29 mouse cellular contexts compared by ENCODE assay signal in genomic region chr19:43924361-43924760, GRCm38 (mm10). TPM values are rescaled to one million over a fixed set of nuclear protein-coding genes. Genes with fewer than 3 reads are reported as not detected.
A peak's percentile ranks its signal among the peaks of the same experiment; 100 is the strongest.
DNase-seq lines count a peak whose midpoint lies in the region; ATAC-seq and TF ChIP-seq lines count a peak whose summit lies in the region.
"Had no signal": no experiment of that assay in that cellular context is flagged by ENCODE, and none has a peak within 500 bp of the region (broad histone marks: within the 10 kb centered on the region; RNA-seq: fewer than 3 reads in every experiment).

No protein-coding gene starts in this region.

- no peak for TF ChIP-seq POLR2A in heart, adult 2 months (IDR thresholded peaks at IDR 0.05; ENCODE audit: insufficient read depth, low read depth, low read length)

- peaks cover 8% of the 10 kb centered on the region for H3K4me1 ChIP-seq in heart, adult 2 months (ENCODE audit: control insufficient read depth, insufficient read depth, low read length)

- peak; percentile 51 for DNase-seq in adrenal gland, postnatal 14 days
- DNase-seq in adrenal gland, postnatal 36 days = no peak
- peak; percentile 52 for DNase-seq in retina, postnatal 1 day
- DNase-seq in retina, embryonic 14.5 days (ENCODE audit: low spot score) = no peak
- no peak for DNase-seq in heart, adult 11 months
- DNase-seq in urinary bladder, postnatal 4 days (ENCODE audit: low spot score in 2 of 2) = no peak
- DNase-seq in heart, adult 2 months = no peak
- DNase-seq: adrenal gland, adult 8-10 months; cerebellum, adult 11 months; cerebellum, adult 9-10 months; cerebellum, postnatal 36 days; embryo, embryonic 11 days; gastrocnemius, postnatal 14 days; heart, postnatal 10 days; kidney, adult 18-20 months; kidney, postnatal 36 days; layer of hippocampus, postnatal 36 days; lung, adult 18-20 months; lung, postnatal 4 days; midbrain, embryonic 14.5 days; thymus, postnatal 14 days had no signal

- H3K27me3 ChIP-seq in heart, adult 2 months (ENCODE audit: control insufficient read depth, insufficient read depth, low read length) = no peaks in the 10 kb centered on the region
- H3K27me3 ChIP-seq: heart, embryonic 13.5 days; hindbrain, embryonic 15.5 days had no signal

- TF ChIP-seq CTCF in heart, adult 2 months (IDR thresholded peaks at IDR 0.05) = no peak

- WGBS in heart, adult 2 months = 68% methylated on average over 8 of the region's 8 CpGs

- no peak overlapping the region for H3K4me3 ChIP-seq in heart, adult 2 months
- H3K4me3 ChIP-seq: embryonic facial prominence, embryonic 12.5 days; heart, embryonic 13.5 days; hindbrain, embryonic 10.5 days; hindbrain, embryonic 15.5 days had no signal

- H3K79me2 ChIP-seq in heart, adult 2 months (replicated peaks; ENCODE audit: control insufficient read depth, insufficient read depth, low read length) = peaks cover 1% of the 10 kb centered on the region

- peak; percentile 46; the same call in 1 of the 2 replicates for ATAC-seq in granulocyte monocyte progenitor cell, adult 5-6 weeks (replicated peaks; ENCODE audit: poor library complexity, severe bottlenecking)
- ATAC-seq: forebrain, embryonic 14.5 days; inflammation-experienced regulatory T-cells, adult 6 months; lung, postnatal 0 days had no signal

- no peak overlapping the region for H3K9ac ChIP-seq in heart, adult 2 months (ENCODE audit: low read depth, low read length)
- H3K9ac ChIP-seq: embryonic facial prominence, embryonic 12.5 days; heart, embryonic 13.5 days; hindbrain, embryonic 15.5 days had no signal

- no peak for TF ChIP-seq EP300 in heart, adult 2 months (IDR thresholded peaks at IDR 0.05; ENCODE audit: insufficient read depth, low read depth, low read length)

- intact Hi-C loops in heart, adult 2 months (cut with DNase I) = no loop called here

- H3K27ac ChIP-seq in heart, adult 2 months = no peak overlapping the region
- H3K27ac ChIP-seq: embryonic facial prominence, embryonic 12.5 days; heart, embryonic 13.5 days; hindbrain, embryonic 10.5 days; hindbrain, embryonic 15.5 days had no signal

- no peaks in the 10 kb centered on the region; the same call in 1 of the 2 replicates for H3K36me3 ChIP-seq in heart, adult 2 months (ENCODE audit: control insufficient read depth, insufficient read depth, low read length)
- H3K36me3 ChIP-seq: embryonic facial prominence, embryonic 12.5 days; hindbrain, embryonic 15.5 days had no signal

RNA-seq across cellular contexts. Expression of gene Dnmbp, which starts 15.6 kb away (rescaled TPM):
- 14.0 and 15.8 TPM in 2 replicates for total RNA-seq in adrenal gland, postnatal 14 days (2021)
- 10 to 100 TPM; 12.6 to 13.3 TPM for total RNA-seq in adrenal gland, postnatal 36 days (2021)
- total RNA-seq in granulocyte monocyte progenitor cell, adult 5-6 weeks (2014; fragmentation: Nextera tagmentation) = 10.5 and 11.9 TPM in 2 replicates
- 7.4 and 8.3 TPM in 2 replicates for total RNA-seq in granulocyte monocyte progenitor cell, adult 5-6 weeks (2017)
- total RNA-seq in heart, adult 2 months (2021) = 1 to 10 TPM; 8.1 to 9.8 TPM
- polyA plus RNA-seq in heart, adult 2 months (2012; rRNA removed) = 7.1 and 9.6 TPM in 2 replicates

Comparison
In these comparisons a context has a peak if more than half of its experiments do, and no peak if none do; other contexts are left out.
1. DNase-seq: peak in adrenal gland, postnatal 14 days (single experiment) and retina, postnatal 1 day (single experiment); none in adrenal gland, postnatal 36 days (0 of 2), retina, embryonic 14.5 days (single experiment), heart, adult 11 months (single experiment), urinary bladder, postnatal 4 days (0 of 2) and heart, adult 2 months (0 of 2).